Mouse (Mus musculus) myocyte (in vitro differentiated cells): ENCODE measurements at regions not wholly inside any gene's neighbourhood (a gene's known extent, or its start where the extent isn't known, plus 50 kb on each side); places are given as distances from the start of the nearest gene placed in this dataset.

Source experiments
- E2F4 ChIP-seq: IDR thresholded peaks from one replicate; pipeline ENCODE4 v1.6.1; 2011; ENCODE audit warnings: mild to moderate bottlenecking, control low read depth, moderate library complexity; ENCODE audit not compliant: insufficient read depth
- POLR2A ChIP-seq: IDR thresholded peaks from one replicate; pipeline ENCODE4 v1.6.1; 2011; ENCODE audit warnings: low read depth, mild to moderate bottlenecking, control low read depth, moderate library complexity; ENCODE audit not compliant: insufficient read length
- POLR2AphosphoS2 ChIP-seq: IDR thresholded peaks from one replicate; pipeline ENCODE4 v1.6.1; 2011; ENCODE audit warnings: low read depth, control low read depth; ENCODE audit not compliant: insufficient read length

DNA sequence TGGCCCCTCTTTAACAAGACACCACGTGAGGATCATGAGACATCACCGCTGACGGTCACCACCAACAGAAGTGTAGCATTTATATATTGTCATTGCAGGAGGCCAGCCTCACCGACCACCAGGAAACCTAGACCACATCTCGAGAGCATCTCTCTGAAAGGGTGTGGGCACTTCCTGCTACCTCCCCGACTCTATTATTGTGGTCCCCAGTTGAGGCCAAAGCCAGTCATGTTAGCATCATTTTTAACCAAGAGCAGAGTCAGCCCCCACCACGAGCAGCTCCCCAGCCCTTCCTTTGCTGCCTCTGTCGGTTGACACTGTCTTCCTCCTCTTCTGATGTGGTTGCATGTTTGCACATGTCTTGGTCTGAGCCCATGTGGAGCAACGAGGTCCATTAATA, 172.5 kb downstream of the Nrp2 start:
- no peak for TF ChIP-seq POLR2AphosphoS2
- TF ChIP-seq POLR2A = no peak
- no peak for TF ChIP-seq E2F4
